Mouse (Mus musculus): Measurements from ENCODE around the gene Gm36210. TPM values are rescaled to one million over a fixed set of nuclear protein-coding genes. Genes with fewer than 3 reads are reported as not detected.
"Not testable (repeated sequence)": the region's sequence is repeated elsewhere in the genome, so short reads cannot be mapped to it uniquely, and the experiment has no call there.

Gene Gm36210
- polyA plus RNA-seq, 1 experiment from 2014 or later = 0.38 TPM

GRCm38 (mm10) chr7:4860926-4861325 lies 45.4 kb downstream of the Gm36210 start:
- WGBS = 75% methylated on average over 3 of the region's 3 CpGs
- H3K27me3 ChIP-seq (ENCODE audit: control insufficient read depth, insufficient read depth, low read depth, low read length); H3K36me3 ChIP-seq (ENCODE audit: control insufficient read depth, insufficient read depth, low read length): not testable (repeated sequence)

GRCm38 (mm10) chr7:4859418-4859978 lies 46.8 kb downstream of the Gm36210 start:
- no peaks in the 10 kb centered on the region for H3K27me3 ChIP-seq (ENCODE audit: control insufficient read depth, insufficient read depth, low read depth, low read length)
- no peak overlapping the region for H3K4me2 ChIP-seq (ENCODE audit: low read length)
- WGBS = 84% methylated on average over 12 of the region's 12 CpGs
- no peaks in the 10 kb centered on the region for H3K36me3 ChIP-seq (ENCODE audit: control insufficient read depth, insufficient read depth, low read length)
- H3K9ac ChIP-seq (ENCODE audit: low read depth, low read length) = no peak overlapping the region
- ATAC-seq = no peak
- no peak overlapping the region for H3K27ac ChIP-seq (ENCODE audit: low read length)
- no peaks in the 10 kb centered on the region for H3K4me1 ChIP-seq (ENCODE audit: control insufficient read depth, insufficient read depth, low read length)
- no peaks in the 10 kb centered on the region for H3K9me3 ChIP-seq (replicated peaks; ENCODE audit: control insufficient read depth, low read length, poor library complexity, severe bottlenecking)
- no peak overlapping the region for H3K4me3 ChIP-seq (ENCODE audit: low read depth, low read length)

More at GRCm38 (mm10) chr7:4860926-4861325, 45.4 kb downstream of the Gm36210 start:
- not testable (repeated sequence) for H3K9me3 ChIP-seq (replicated peaks; ENCODE audit: control insufficient read depth, low read length, poor library complexity, severe bottlenecking); H3K4me2 ChIP-seq (ENCODE audit: low read length); H3K4me1 ChIP-seq (ENCODE audit: control insufficient read depth, insufficient read depth, low read length); H3K27ac ChIP-seq (ENCODE audit: low read length); H3K9ac ChIP-seq (ENCODE audit: low read depth, low read length); H3K4me3 ChIP-seq (ENCODE audit: low read depth, low read length); ATAC-seq

GRCm38 (mm10) chr7:4857321-4857720 lies 49.0 kb downstream of the Gm36210 start:
- WGBS = 65% methylated on average over 7 of the region's 7 CpGs
- H3K27me3 ChIP-seq (ENCODE audit: control insufficient read depth, insufficient read depth, low read depth, low read length) = no peaks in the 10 kb centered on the region
- no peak for ATAC-seq
- H3K4me1 ChIP-seq (ENCODE audit: control insufficient read depth, insufficient read depth, low read length) = no peaks in the 10 kb centered on the region
- H3K27ac ChIP-seq (ENCODE audit: low read length) = no peak overlapping the region
- peaks cover 3% of the 10 kb centered on the region; the same call in 1 of the 2 replicates for H3K9me3 ChIP-seq (replicated peaks; ENCODE audit: control insufficient read depth, low read length, poor library complexity, severe bottlenecking)
- no peak overlapping the region for H3K4me3 ChIP-seq (ENCODE audit: low read depth, low read length)
- no peak overlapping the region for H3K4me2 ChIP-seq (ENCODE audit: low read length)
- H3K36me3 ChIP-seq (ENCODE audit: control insufficient read depth, insufficient read depth, low read length) = no peaks in the 10 kb centered on the region
- H3K9ac ChIP-seq (ENCODE audit: low read depth, low read length) = no peak overlapping the region

- WGBS = 86% methylated on average over 9 of the region's 9 CpGs
- Histone ChIP-seq H3K36me3 (ENCODE audit: control insufficient read depth, insufficient read depth, low read length) (no peaks in the 10 kb centered on the region), H3K4me1 (ENCODE audit: control insufficient read depth, insufficient read depth, low read length) (no peaks in the 10 kb centered on the region), H3K4me3 (ENCODE audit: low read depth, low read length) (no peak overlapping the region), H3K9ac (ENCODE audit: low read depth, low read length) (no peak overlapping the region), H3K27me3 (ENCODE audit: control insufficient read depth, insufficient read depth, low read depth, low read length) (no peaks in the 10 kb centered on the region), H3K27ac (ENCODE audit: low read length) (no peak overlapping the region), H3K4me2 (ENCODE audit: low read length) (no peak overlapping the region), H3K9me3 (replicated peaks; ENCODE audit: control insufficient read depth, low read length, poor library complexity, severe bottlenecking) (peaks cover 3% of the 10 kb centered on the region; the same call in 1 of the 2 replicates)
- no peak for ATAC-seq
Measured at GRCm38 (mm10) chr7:4856508-4856907, 49.8 kb downstream of the Gm36210 start.

- Histone ChIP-seq H3K27me3 (ENCODE audit: control insufficient read depth, insufficient read depth, low read depth, low read length) (no peaks in the 10 kb centered on the region), H3K9ac (ENCODE audit: low read depth, low read length) (no peak overlapping the region), H3K36me3 (ENCODE audit: control insufficient read depth, insufficient read depth, low read length) (no peaks in the 10 kb centered on the region), H3K27ac (ENCODE audit: low read length) (no peak overlapping the region), H3K4me1 (ENCODE audit: control insufficient read depth, insufficient read depth, low read length) (no peaks in the 10 kb centered on the region), H3K9me3 (replicated peaks; ENCODE audit: control insufficient read depth, low read length, poor library complexity, severe bottlenecking) (peaks cover 3% of the 10 kb centered on the region; the same call in 1 of the 2 replicates), H3K4me2 (ENCODE audit: low read length) (no peak overlapping the region), H3K4me3 (ENCODE audit: low read depth, low read length) (no peak overlapping the region)
- 78% methylated on average over 3 of the region's 3 CpGs for WGBS
- no peak for ATAC-seq
Measured at GRCm38 (mm10) chr7:4853613-4854012, 52.7 kb downstream of the Gm36210 start.

- no peak for ATAC-seq
- 76% methylated on average over 8 of the region's 8 CpGs for WGBS
- no peaks in the 10 kb centered on the region for H3K4me1 ChIP-seq (ENCODE audit: control insufficient read depth, insufficient read depth, low read length)
- H3K4me2 ChIP-seq (ENCODE audit: low read length) = no peak overlapping the region
- H3K9me3 ChIP-seq (replicated peaks; ENCODE audit: control insufficient read depth, low read length, poor library complexity, severe bottlenecking) = peaks cover 3% of the 10 kb centered on the region; the same call in 1 of the 2 replicates
- no peak overlapping the region for H3K9ac ChIP-seq (ENCODE audit: low read depth, low read length)
- no peaks in the 10 kb centered on the region for H3K27me3 ChIP-seq (ENCODE audit: control insufficient read depth, insufficient read depth, low read depth, low read length)
- H3K36me3 ChIP-seq (ENCODE audit: control insufficient read depth, insufficient read depth, low read length) = no peaks in the 10 kb centered on the region
- H3K4me3 ChIP-seq (ENCODE audit: low read depth, low read length) = no peak overlapping the region
- no peak overlapping the region for H3K27ac ChIP-seq (ENCODE audit: low read length)
Measured at GRCm38 (mm10) chr7:4851315-4851688, 55.0 kb downstream of the Gm36210 start.

- H3K9me3 ChIP-seq (replicated peaks; ENCODE audit: control insufficient read depth, low read length, poor library complexity, severe bottlenecking) = peaks cover 3% of the 10 kb centered on the region; the same call in 1 of the 2 replicates
- H3K4me1 ChIP-seq (ENCODE audit: control insufficient read depth, insufficient read depth, low read length) = no peaks in the 10 kb centered on the region
- WGBS = 79% methylated on average over 11 of the region's 11 CpGs
- no peak overlapping the region for H3K9ac ChIP-seq (ENCODE audit: low read depth, low read length)
- H3K4me2 ChIP-seq (ENCODE audit: low read length) = no peak overlapping the region
- H3K27ac ChIP-seq (ENCODE audit: low read length) = no peak overlapping the region
- H3K4me3 ChIP-seq (ENCODE audit: low read depth, low read length) = no peak overlapping the region
- no peaks in the 10 kb centered on the region for H3K27me3 ChIP-seq (ENCODE audit: control insufficient read depth, insufficient read depth, low read depth, low read length)
- H3K36me3 ChIP-seq (ENCODE audit: control insufficient read depth, insufficient read depth, low read length) = no peaks in the 10 kb centered on the region
- ATAC-seq = no peak
Measured at GRCm38 (mm10) chr7:4850621-4851314, 55.5 kb downstream of the Gm36210 start.

GRCm38 (mm10) chr7:4849372-4849771 lies 56.9 kb downstream of the Gm36210 start:
- no peak for ATAC-seq
- Histone ChIP-seq H3K27ac (ENCODE audit: low read length) (no peak overlapping the region), H3K36me3 (ENCODE audit: control insufficient read depth, insufficient read depth, low read length) (no peaks in the 10 kb centered on the region), H3K9ac (ENCODE audit: low read depth, low read length) (no peak overlapping the region), H3K9me3 (replicated peaks; ENCODE audit: control insufficient read depth, low read length, poor library complexity, severe bottlenecking) (peaks cover 3% of the 10 kb centered on the region; the same call in 1 of the 2 replicates), H3K4me3 (ENCODE audit: low read depth, low read length) (no peak overlapping the region), H3K4me2 (ENCODE audit: low read length) (no peak overlapping the region), H3K4me1 (ENCODE audit: control insufficient read depth, insufficient read depth, low read length) (peaks cover 3% of the 10 kb centered on the region; the same call in 1 of the 2 replicates), H3K27me3 (ENCODE audit: control insufficient read depth, insufficient read depth, low read depth, low read length) (no peaks in the 10 kb centered on the region)
- WGBS = 56% methylated on average over 9 of the region's 9 CpGs
